Mouse (Mus musculus) intestine, postnatal 0 days (tissue): ENCODE results near the gene Fam53a. TPM values are rescaled to one million over a fixed set of nuclear protein-coding genes. Genes with fewer than 3 reads are reported as not detected.
A peak's percentile ranks its signal among the peaks of the same experiment; 100 is the strongest.

Experiments
- ATAC-seq: fragments of 200-750 bp; cut with Nextera tagmentation; 2 replicates; pipeline ENCODE4 v1.8.0; 2017; ENCODE audit warnings: mild to moderate bottlenecking, moderate TSS enrichment, moderate library complexity
- H3K27ac ChIP-seq: fragments of 300-500 bp; sonication (generic); 2 replicates; pipeline ENCODE4 v1.5.1; 2014; ENCODE audit warnings: mild to moderate bottlenecking, low read depth, low read length, moderate library complexity
- H3K27me3 ChIP-seq: fragments of 300-500 bp; sonication (generic); replicated peaks from 2 replicates; pipeline ENCODE4 v1.6.1; 2014; ENCODE audit warnings: low read length, mixed read lengths; ENCODE audit not compliant: control insufficient read depth, insufficient read depth
- H3K36me3 ChIP-seq: fragments of 300-500 bp; sonication (generic); 2 replicates; pipeline ENCODE4 v1.6.1; 2014; ENCODE audit warnings: mild to moderate bottlenecking, moderate library complexity; ENCODE audit not compliant: control insufficient read depth, insufficient read depth
- H3K4me1 ChIP-seq: fragments of 300-500 bp; sonication (generic); replicated peaks from 2 replicates; pipeline ENCODE4 v1.6.1; 2014; ENCODE audit warnings: antibody characterized with exemption, low read length, mixed read lengths; ENCODE audit not compliant: control insufficient read depth, insufficient read depth
- H3K4me2 ChIP-seq: fragments of 300-500 bp; sonication (generic); replicated peaks from 2 replicates; pipeline ENCODE4 v1.6.1; 2014; ENCODE audit warnings: low read depth, mild to moderate bottlenecking, moderate library complexity
- H3K4me3 ChIP-seq: fragments of 300-500 bp; sonication (generic); 2 replicates; pipeline ENCODE4 v1.5.1; 2014; ENCODE audit warnings: low read depth, low read length
- H3K9ac ChIP-seq: fragments of 300-500 bp; sonication (generic); 2 replicates; pipeline ENCODE4 v1.6.1; 2014; ENCODE audit warnings: mild to moderate bottlenecking, low read depth, low read length
- H3K9me3 ChIP-seq: fragments of 300-500 bp; sonication (generic); 2 replicates; pipeline ENCODE4 v1.6.1; 2016; ENCODE audit warnings: mixed run types; ENCODE audit not compliant: control insufficient read depth
- CTCF ChIP-seq: sonication (generic); IDR thresholded peaks from 2 replicates; pipeline ENCODE4 v1.5.1; 2016; ENCODE audit warnings: low read depth, mild to moderate bottlenecking, control low read depth, antibody characterized with exemption, moderate library complexity
- WGBS: fragments of 180-500 bp; shearing (Covaris S2); extraction: QIAGEN DNeasy Blood & Tissue Kit; methylation state at CpG from one replicate; pipeline ENCODE4 v1.1.7; 2014; 5-methylcytosine and 5-hydroxymethylcytosine counted together
- polyA plus RNA-seq: library from polyadenylated mRNA; unstranded; fragments of >200 nt; fragmentation: Nextera tagmentation; extraction: Ambion mirVana; gene quantifications from 2 replicates; pipeline ENCODE4 v1.2.1, GENCODE M21; 2015

The Fam53a gene
- polyA plus RNA-seq, 1 experiment from 2014 or later = 39.4 TPM

- Histone ChIP-seq H3K27ac (0 out of 2 replicates have a peak overlapping the region, but pooled peaks have one; percentile 50), H3K36me3 (peaks cover 50% of the 10 kb centered on the region), H3K9me3 (no peaks in the 10 kb centered on the region), H3K27me3 (no peaks in the 10 kb centered on the region), H3K4me1 (no peaks in the 10 kb centered on the region), H3K4me3 (no peak overlapping the region), H3K9ac (no peak overlapping the region), H3K4me2 (no peak overlapping the region)
- 50% methylated on average over 4 of the region's 4 CpGs for WGBS
- ATAC-seq = no peak
- TF ChIP-seq CTCF = no peak
Observed at GRCm38 (mm10) chr5:33638826-33639225, 9.4 kb upstream of the Fam53a start.

- Histone ChIP-seq H3K27me3 (no peaks in the 10 kb centered on the region), H3K4me1 (no peaks in the 10 kb centered on the region), H3K27ac (no peak overlapping the region), H3K9ac (no peak overlapping the region), H3K9me3 (no peaks in the 10 kb centered on the region), H3K36me3 (peaks cover 40% of the 10 kb centered on the region), H3K4me2 (no peak overlapping the region), H3K4me3 (no peak overlapping the region)
- no peak for ATAC-seq
- WGBS = 77% methylated on average over 3 of the region's 3 CpGs
- no peak for TF ChIP-seq CTCF
Observed at GRCm38 (mm10) chr5:33637606-33638350, 8.3 kb upstream of the Fam53a start.

- H3K4me3 ChIP-seq = no peak overlapping the region
- WGBS = 81% methylated on average over 3 of the region's 3 CpGs
- no peak for TF ChIP-seq CTCF
- H3K27ac ChIP-seq = no peak overlapping the region
- H3K27me3 ChIP-seq = no peaks in the 10 kb centered on the region
- no peaks in the 10 kb centered on the region for H3K4me1 ChIP-seq
- H3K9ac ChIP-seq = no peak overlapping the region
- no peaks in the 10 kb centered on the region for H3K9me3 ChIP-seq
- no peak overlapping the region for H3K4me2 ChIP-seq
- peaks cover 19% of the 10 kb centered on the region; the same call in 1 of the 2 replicates for H3K36me3 ChIP-seq
- no peak for ATAC-seq
Observed at GRCm38 (mm10) chr5:33635361-33635760, 5.9 kb upstream of the Fam53a start.

- H3K9me3 ChIP-seq = no peaks in the 10 kb centered on the region
- 87% methylated on average over 1 of the region's 1 CpGs for WGBS
- no peak for TF ChIP-seq CTCF
Observed at GRCm38 (mm10) chr5:33632526-33632925, 3.1 kb upstream of the Fam53a start.

GRCm38 (mm10) chr5:33630615-33631014 lies 1.2 kb upstream of the Fam53a start:
- peaks cover 6% of the 10 kb centered on the region; the same call in 1 of the 2 replicates for H3K4me1 ChIP-seq
- no peaks in the 10 kb centered on the region for H3K9me3 ChIP-seq
- H3K27me3 ChIP-seq = no peaks in the 10 kb centered on the region
- H3K4me3 ChIP-seq = no peak overlapping the region; the same call in 1 of the 2 replicates
- no peak for TF ChIP-seq CTCF
- peak overlapping the region; percentile 0; the same call in 1 of the 2 replicates for H3K9ac ChIP-seq
- 33% methylated on average over 4 of the region's 4 CpGs for WGBS
- no peaks in the 10 kb centered on the region for H3K36me3 ChIP-seq
- ATAC-seq = peak; percentile 58
- peak overlapping the region; percentile 89 for H3K4me2 ChIP-seq
- peak overlapping the region; percentile 93 for H3K27ac ChIP-seq

More at GRCm38 (mm10) chr5:33632526-33632925, 3.1 kb upstream of the Fam53a start:
- no peaks in the 10 kb centered on the region for H3K27me3 ChIP-seq
- H3K36me3 ChIP-seq = 0 out of 2 replicates have a peak, but pooled peaks cover 9% of the 10 kb centered on the region
- peaks cover 6% of the 10 kb centered on the region; the same call in 1 of the 2 replicates for H3K4me1 ChIP-seq
- no peak overlapping the region for H3K4me2 ChIP-seq
- H3K9ac ChIP-seq = no peak overlapping the region
- H3K4me3 ChIP-seq = no peak overlapping the region
- no peak for ATAC-seq
- H3K27ac ChIP-seq = no peak overlapping the region

- peaks cover 6% of the 10 kb centered on the region; the same call in 1 of the 2 replicates for H3K4me1 ChIP-seq
- WGBS = under 1% methylated on average over 9 of the region's 9 CpGs
- no peaks in the 10 kb centered on the region for H3K36me3 ChIP-seq
- peak overlapping the region; percentile 0; the same call in 1 of the 2 replicates for H3K9ac ChIP-seq
- peak; percentile 49 for ATAC-seq
- TF ChIP-seq CTCF = no peak
- no peaks in the 10 kb centered on the region for H3K27me3 ChIP-seq
- H3K9me3 ChIP-seq = no peaks in the 10 kb centered on the region
- peak overlapping the region; percentile 93 for H3K27ac ChIP-seq
- H3K4me3 ChIP-seq = peak overlapping the region; percentile 83
- peak overlapping the region; percentile 89 for H3K4me2 ChIP-seq
Observed at GRCm38 (mm10) chr5:33630061-33630460, 626 bp upstream of the Fam53a start.
